Mouse (Mus musculus) right cerebral cortex, postnatal 25 days (tissue): ENCODE results near the gene Spire2.
"Not testable (repeated sequence)": the region's sequence is repeated elsewhere in the genome, so short reads cannot be mapped to it uniquely, and the experiment has no call there.

ENCODE experiments used
- DNase-seq: peaks from one replicate; pipeline ENCODE4 v3.0.0; 2022

The Spire2 gene

DNA sequence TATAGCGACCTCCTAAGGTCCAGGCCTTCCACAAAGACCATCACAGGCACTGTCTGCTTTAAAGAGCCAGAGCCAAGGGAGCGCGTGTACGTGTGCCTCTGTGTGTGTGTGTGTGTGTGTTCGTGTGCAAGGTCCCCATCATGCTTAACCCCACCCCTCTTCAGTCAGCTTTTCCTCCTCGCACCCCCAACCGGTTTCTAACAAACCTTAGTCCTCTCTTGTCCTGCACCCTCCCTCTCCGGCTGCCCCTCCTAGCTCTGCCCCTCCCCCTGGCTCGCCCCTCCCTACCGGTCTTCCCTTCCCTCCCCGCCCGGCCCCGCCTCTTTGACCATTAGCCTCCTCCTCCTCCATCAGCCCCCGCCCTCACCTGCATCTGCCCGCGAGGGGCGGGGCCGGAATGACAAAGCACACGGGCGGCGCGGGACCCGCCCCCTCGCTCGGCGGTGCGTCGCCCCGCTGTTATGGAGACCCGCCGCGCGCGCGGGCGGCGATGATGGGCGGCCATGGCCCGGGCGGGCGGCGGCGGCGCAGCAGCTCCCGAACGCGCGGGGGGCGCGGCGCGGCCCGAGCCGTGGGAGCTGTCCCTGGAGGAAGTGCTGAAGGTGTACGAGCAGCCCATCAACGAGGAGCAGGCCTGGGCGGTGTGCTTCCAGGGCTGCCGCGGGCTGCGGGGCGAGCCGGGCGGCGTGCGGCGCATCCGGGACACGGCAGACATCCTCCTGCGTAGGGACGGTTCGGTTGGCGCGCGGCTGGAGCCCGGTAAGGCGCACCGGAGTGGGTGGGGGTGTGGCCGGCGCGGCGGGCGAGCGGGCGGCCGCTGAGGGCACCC is at the start of gene Spire2:
Gene Spire2 (plus strand): TSS at position 452 of the 829 bp plus-strand sequence.
- peak; percentile 70 for DNase-seq

DNA sequence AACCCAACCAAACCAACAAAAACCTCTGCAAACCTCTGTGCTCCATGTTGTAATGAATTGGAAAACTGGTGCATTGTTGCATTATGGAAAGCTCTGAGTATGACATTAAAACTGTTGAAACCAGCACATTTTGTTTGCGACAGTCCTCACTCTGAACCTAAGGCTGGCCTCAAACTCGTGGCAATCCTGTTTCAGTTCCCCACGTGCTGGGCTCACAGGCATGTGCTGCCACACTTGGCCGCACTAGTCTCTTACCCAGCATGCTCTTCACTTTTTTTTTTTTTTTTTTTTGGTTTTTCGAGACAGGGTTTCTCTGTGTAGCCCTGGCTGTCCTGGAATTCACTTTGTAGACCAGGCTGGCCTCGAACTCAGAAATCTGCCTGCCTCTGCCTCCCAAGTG is 49.5 kb upstream of the Spire2 start:
- not testable (repeated sequence) for DNase-seq

DNA sequence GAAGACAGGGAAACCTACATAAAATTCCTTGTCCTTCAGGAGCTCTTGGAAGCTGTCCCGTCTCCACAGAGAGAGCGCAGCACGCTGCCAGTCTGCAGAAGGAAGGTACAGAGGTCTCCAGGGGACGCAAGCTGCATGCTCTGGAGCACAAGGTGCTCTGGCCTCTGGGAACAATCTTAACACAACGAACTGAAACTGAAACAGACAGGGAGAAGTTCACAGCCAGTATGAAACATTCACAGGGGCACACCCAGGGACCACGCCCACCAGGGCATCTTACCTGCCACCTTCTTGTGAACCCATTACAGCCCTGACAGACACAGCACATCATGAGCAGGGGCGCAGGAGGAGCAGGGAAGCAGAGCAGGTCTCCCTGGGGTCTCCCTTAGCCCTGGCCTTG is 48.5 kb upstream of the Spire2 start:
- DNase-seq, result no peak

DNA sequence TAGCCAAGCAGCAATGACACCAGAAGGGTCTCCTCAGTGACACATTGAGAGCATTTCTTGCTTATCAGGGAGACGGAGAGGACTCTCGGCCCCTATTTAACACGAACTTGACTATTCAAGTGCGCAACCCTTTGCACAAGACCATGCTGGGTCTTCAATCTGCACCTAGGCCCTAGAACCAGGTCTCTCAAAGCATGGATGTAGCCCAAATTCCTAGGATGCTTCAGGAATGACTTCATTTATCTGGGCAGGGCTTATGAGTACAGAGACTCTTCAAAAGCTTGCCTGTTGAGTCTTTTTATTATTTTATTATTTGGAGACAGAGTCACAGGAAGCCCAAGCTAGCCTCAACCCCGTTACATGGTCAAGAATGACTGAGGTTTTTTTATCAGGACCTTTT is 48.0 kb upstream of the Spire2 start:
- DNase-seq, result no peak

DNA sequence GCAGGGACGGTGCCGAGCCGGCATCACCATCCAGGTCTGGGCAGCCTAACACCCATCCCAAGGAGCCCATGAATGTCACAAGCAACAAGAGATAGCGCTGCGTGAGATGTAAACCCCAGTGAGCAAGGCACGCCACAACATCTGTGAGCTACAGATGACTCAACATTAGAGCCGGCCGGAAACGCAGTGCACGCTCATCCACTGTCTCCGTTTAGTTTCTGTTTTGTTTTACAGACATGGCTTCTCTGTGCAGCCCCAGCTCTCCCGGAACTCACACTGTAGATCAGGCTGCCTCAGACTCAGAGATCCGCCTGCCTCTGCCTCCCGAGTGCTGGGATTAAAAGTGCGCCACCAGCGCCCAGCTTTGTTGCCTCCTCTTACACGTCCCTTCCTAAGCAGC is 45.2 kb upstream of the Spire2 start:
- no peak for DNase-seq

DNA sequence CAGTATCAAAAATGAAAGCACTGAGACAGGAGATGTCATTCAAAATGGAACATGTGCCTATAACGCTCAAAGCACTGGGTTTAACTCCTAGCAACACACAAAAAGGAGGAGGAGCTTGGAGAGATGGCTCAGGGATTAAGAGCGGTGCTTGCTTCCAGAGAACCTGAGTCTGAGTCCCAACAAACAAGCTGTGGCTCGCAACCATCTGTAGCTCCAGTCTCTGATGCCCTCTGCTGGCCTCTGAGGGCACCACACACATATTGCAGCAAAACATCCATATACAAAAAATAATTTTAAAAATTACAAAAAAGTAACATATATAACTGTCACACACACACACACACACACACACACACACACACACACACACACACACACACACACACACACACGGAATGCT is 42.3 kb upstream of the Spire2 start:
- no peak for DNase-seq

DNA sequence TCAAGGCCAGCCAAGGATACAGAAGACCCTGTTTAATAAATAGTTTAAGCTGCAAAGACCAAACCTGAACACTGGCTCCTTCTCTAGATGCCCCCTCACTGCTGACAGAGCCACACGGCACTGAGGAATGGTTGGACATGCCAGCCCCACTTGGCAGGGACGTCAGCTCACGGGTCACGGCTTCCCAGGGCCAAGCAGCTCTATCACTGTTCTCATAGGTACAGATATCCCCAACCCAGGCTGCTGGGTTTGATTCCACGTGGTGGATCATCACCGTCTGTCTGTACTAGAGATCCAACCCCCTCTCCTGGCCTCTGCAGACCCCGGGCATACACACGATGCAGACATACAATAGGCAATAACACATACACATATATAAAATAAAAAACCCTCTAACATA is 41.8 kb upstream of the Spire2 start:
- DNase-seq, result no peak

DNA sequence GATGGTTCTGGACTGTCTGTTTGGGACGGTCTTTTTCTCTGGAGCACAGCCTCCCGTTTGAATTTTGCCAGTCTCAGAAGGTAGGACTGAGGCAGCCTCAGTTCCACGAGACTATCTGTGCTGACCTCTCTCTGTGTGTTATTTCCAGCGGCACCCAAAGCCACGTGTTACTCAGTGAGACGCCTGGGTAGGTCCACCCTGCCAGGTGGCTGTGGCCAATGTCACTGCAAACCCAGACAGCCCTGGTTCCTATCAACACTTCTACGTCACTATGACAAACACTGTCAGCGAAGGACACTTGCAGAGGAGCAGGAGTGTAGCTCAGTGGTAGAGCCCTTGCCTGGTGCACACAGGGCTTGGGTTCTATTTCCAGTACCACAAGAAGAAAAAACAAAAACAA is 40.8 kb upstream of the Spire2 start:
- DNase-seq, result no peak

DNA sequence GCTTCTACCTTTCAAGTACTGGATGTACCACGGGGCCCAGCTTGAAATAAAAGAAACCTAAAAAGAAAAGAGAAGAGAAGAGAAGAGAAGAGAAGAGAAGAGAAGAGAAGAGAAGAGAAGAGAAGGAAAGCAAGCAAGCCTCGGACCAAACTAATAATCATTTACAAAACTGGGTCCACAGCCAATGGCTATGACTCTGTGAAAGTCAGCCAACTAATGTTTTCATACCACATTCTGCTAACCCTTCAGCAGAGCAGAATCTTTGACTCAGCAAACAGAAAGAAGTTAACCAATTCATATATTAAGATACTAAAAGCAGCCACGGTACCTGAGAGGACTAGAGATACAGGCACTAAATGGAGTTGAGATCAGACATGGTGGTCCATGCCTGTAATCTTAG is 40.2 kb upstream of the Spire2 start:
- no peak for DNase-seq

DNA sequence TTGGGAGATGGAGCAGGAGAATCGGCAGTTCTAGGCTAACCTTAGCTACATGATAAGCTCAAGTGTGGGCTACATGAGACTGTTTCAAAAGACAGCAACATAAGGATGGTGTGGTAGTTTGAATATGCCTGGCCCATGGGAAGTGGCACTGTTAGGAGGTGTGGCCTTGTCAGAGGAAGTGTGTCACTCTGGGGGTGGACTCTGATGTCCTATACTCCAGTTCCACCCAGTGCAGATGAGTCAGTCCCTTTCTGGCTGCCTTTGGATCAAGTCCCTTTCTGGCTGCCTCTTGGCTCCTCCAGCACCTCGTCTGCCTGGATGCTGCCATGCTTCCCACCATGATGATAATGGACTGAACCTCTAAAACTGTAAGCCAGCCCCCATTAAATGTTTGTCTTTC is 39.7 kb upstream of the Spire2 start:
- DNase-seq, result no peak

DNA sequence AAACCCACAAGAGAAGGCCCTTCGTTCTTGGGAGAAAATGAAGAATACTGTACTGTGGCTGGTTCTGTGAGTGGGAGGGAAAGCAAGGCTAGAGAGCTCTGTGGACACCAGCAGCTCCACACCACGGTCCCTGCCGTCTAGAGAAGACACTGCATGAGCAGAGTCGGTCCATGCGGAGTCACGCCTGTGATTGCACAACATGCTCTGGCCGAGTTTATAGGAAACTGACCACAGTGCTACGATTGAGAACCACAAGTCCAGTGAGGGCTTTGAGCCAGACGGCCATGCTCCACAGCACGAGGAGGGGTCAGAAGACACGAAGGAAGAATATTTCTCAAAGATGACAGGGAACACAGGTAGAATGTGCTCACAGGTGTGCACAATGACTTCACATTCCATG is 34.2 kb upstream of the Spire2 start:
- no peak for DNase-seq

DNA sequence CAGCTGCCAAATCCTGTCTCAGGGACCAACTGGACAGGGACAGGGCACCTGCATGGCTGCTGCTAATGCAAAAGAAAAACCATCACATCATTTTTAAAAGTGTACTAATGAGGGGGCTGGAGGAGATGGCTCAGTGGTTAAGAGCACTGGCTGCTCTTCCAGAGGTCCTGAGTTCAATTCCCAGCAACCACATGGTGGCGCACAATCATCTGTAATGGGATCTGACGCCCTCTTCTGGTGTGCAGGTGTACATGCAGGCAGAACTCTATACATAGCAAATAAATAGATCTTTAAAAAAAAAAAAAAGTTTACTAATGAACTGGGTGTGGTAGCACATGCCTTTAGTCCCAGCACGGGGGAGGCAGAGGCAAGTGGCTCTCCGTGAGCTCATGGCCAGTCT is 23.8 kb upstream of the Spire2 start:
- no peak for DNase-seq

DNA sequence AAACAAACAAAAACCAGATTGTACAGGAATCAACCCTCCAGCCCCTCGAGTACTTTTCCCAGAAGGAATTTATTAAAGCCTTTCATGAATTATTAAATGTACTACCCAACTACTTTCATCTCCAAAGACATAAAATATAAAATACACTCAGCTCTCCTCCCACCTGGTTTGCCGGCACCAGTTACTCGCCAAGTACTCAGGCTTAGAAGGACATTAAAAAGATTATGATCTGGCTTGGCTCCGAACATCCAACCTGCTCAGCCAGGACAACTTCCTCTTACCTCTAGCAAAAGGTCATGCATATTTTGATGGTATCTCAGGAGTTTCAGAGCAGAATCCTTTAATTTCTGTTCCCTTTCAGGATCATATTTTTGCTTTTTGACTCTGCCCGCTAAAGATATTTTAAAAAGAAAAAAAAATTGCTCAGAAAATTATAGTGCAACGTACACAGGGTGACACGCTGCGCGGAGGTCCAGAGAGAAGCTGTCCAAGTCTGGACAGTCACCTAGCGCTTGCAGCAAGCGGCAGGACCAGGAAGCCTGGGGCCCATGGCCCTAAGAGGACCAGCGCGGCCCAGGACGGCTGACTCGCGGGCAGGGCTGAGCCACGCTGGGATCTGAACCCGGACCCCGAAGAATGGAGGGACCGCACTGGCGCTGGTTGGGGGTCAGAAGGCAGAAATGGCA is 14.6 kb upstream of the Spire2 start:
- DNase-seq, result no peak

DNA sequence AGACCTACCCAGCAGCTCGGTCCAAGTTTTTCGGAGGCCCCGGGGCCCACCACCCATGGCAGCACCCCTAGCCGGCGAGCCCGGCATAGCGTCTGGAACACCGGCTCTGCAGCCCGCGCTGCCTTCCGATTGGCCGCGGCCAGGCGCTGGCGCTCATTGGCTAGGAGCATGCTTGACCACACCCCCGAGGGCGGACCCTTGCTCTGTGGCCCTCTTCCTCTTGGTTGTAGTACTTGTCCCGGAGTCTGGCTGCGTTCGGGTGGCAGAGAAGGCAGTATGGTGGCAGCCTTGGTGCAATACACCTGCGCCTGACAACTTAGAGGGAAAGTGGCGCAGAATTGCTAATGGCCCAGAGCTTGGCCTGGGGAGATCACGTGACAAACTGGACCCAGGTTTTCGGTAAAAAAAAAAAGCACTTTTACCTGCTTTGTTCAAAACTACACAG is 14.0 kb upstream of the Spire2 start, which contains the start of gene Fanca:
Gene Fanca (minus strand): TSS at position 110 of the 445 bp plus-strand sequence.
- DNase-seq, result peak; percentile 89

DNA sequence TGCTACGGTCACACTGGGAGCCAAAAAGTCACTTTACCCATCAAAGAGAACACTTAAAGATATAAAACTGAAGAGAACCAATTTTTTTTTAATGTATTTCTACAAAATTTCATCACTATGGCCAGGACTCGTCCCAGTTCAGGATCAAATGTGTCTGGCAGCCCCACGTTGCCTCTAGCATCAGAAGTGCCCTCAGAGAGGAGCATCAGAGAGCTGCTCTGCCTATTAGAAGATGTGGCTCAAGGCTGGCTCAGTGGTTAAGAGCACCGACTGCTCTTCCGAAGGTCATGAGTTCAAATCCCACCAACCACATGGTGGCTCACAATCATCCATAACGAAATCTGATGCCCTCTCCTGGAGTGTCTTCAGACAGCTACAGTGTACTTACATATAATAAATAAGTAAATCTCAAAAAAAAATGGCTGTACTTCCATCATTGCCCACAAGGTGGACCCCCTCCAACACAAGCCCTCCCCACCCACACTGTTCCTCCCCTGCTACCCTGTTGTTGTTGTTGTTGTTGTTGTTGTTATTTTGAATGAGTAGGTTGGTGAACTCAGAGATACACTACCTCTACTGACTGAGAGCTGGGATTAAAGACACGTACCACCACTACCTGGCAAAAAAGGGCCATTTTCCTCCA is 12.9 kb upstream of the Spire2 start:
- no peak for DNase-seq

DNA sequence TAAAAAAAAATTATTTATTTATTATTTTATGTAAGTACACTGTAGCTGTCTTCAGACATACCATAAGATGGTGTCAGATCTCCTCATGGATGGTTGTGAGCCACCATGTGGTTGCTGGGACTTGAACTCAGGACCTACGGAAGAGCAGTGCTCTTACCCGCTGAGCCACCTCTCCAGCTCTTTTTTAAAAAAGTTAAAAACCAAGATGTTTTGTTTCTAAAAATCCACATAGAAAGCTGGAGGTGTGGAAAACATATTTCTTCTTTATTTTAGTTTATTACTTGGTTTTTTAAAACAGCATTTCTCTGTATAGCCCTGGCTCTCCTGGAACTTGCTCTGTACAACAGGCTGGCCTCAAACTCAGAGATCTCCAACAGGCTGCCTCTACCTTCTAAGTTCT is 4.0 kb upstream of the Spire2 start:
- no peak for DNase-seq

DNA sequence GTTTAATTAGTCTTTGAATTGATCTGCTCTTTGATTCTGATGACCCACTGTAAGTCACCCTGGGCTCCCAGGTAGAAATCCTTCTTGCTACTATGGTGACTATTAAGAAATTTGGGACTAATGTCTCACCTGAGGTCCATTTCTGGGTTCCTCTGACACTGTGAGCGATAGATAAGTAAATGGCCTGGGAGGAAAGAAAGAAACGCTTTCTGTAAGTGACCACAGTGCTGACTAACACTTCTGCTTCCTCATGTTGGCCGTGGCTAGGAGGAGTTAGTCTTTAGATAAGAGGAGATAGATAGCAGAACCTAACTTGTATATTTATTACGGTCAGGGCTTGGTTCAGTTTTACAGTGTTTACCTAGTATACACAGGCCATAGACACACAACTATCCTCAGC is 3.2 kb upstream of the Spire2 start:
- no peak for DNase-seq

DNA sequence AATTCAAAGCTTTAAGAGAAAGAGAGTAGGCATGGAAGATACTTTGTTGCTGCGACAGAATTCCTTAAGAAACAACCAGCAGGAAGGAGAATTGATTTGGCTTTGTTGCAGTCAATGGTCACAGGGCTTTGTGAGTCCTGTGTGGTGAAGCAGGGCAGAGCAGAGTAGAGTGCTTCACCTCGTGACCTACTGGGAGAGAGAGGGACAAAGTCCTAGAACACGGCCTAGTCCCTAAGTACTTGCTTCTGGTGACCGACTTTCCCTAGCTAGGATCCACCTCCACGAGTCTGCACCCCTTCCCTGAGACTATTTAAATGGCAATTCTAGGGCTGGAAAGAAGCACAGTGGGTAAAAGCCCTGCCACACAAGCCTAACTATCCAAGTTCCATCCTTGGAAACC is 2.6 kb upstream of the Spire2 start:
- DNase-seq, result no peak

DNA sequence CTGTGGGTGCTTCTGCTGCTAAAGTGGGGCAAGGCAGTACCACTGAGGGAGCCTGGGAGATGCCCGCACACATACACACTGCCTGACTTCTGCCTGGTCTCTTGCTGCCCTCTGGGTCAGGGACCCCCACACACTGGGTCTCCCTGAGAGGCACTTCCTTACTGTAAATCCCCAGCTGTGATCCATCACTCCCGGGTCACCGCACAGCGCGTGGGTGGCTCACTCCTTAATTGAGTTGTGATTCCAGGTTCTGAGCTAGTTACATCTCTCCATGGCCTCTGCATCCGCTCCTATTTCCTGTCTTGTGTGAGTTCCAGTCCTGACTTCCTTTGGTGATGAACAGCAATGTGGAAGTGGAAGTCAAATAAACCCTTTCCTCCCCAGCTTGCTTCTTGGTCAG is 1.8 kb upstream of the Spire2 start:
- DNase-seq, result no peak

DNA sequence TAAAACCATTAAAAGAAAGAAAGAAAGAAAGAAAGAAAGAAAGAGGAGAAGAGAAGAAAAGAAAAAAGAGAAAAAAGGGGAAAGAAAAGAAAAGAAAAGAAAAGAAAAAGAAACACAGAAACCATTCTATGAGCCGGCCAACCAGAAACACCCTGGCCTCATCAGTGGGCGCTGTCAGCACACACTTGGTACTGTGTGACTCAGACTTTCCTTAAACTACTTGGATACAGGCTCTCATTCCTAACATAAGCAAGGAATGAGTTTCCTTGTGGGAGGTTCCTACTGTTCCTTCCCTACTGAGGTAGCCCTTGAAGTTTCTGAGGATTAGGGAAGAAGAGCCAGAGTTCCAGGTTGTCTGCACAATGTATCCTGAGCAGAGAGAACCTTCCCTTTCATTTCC is 1.2 kb upstream of the Spire2 start:
- no peak for DNase-seq

DNA sequence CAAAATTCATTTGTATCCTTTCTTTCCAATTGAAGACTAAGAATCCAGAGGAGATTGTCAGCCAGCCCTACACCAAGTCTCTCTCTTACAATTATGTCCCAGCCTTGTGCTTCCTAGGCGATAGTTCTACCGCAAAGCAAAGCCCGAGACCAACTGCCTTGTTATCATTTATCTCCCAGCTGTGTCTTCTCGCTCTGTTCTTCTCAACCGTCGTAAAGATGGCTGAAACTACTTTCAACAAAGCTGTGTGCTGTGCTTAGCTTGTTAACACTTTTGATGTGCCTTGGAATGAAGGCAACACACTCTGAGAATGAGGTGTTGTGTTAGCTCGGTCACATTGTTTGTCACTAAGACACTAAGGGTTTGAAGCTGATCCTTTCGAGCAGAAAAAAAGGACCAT is 703 bp upstream of the Spire2 start:
- DNase-seq, result no peak

DNA sequence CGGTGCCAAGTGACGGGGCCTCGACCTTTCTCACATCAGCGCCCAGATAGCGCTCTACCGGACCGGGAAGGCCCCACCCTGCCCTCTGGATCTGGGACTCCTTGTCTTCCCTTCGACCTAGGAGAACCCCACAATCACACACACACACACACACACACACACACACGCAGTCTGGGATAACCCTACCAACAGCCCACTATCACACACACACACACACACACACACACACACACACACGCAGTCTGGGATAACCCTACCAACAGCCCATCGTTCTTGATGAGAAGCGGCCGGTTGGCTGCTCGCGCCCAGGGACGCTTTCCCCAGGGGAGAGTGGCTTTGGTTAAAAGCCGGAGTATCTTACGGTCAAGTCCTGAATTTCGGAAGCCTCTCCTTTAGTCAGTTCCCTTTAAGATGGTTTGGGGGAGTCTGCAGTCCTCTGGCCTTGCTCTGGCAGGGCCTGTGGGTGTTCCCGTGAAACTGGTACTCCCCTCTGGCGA is 626 bp downstream of the Spire2 start:
- no peak for DNase-seq

DNA sequence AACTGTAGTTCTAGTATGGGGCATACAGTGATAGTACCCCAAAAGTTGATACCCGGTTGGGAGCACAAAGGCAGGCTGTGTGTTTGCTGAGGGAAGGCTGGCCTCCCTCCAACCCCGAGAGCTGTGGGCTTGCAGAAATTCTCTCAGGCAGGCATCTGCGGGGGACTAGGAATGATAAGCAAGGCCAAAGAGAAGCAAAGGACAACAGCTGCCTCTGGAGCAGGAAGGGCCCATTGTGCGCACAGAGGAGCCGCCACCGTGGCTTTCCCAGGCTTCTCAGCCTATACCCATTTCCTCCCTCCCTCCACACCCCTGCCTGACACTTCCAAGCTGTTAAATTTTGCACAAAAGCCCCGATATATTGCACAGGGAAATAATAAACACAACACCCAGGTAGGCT is 1.4 kb downstream of the Spire2 start:
- DNase-seq, result no peak

DNA sequence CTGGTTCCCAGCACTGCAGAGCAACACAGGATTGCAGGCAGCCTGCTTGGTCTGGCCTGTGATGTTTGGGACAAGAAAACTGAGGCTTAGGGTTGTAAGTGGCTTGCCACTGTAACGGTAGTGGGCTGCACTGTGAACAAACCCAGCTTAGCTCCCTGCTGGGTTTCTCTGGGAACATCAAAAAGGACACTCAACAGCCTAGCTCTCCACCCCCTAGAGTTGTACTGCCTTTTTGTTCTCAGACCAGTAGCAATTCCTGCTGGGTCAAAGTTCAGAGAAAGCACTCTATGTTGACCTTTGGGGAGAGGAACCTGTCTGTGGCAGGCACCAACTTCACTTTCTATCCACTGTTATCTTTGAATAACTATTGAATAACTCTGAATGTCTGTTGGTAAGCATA is 2.0 kb downstream of the Spire2 start:
- no peak for DNase-seq
